Mouse (Mus musculus) midbrain, embryonic 13.5 days (tissue): ENCODE results near the gene 1700020D05Rik. TPM values are rescaled to one million over a fixed set of nuclear protein-coding genes. Genes with fewer than 3 reads are reported as not detected.

Source experiments
- ATAC-seq: fragments of 200-750 bp; cut with Nextera tagmentation; 2 replicates; pipeline ENCODE4 v1.8.0; 2017; ENCODE audit warnings: mild to moderate bottlenecking, moderate TSS enrichment, moderate library complexity
- H3K27ac ChIP-seq: fragments of 300-500 bp; sonication (generic); 2 replicates; pipeline ENCODE4 v1.5.1; 2015; ENCODE audit warnings: inconsistent platforms, mild to moderate bottlenecking, moderate library complexity
- H3K27me3 ChIP-seq: fragments of 300-500 bp; sonication (generic); 2 replicates; pipeline ENCODE4 v1.6.1; 2015; ENCODE audit warnings: mild to moderate bottlenecking, inconsistent platforms
- H3K36me3 ChIP-seq: fragments of 300-500 bp; sonication (generic); 2 replicates; pipeline ENCODE4 v1.6.1; 2015; ENCODE audit warnings: mild to moderate bottlenecking, inconsistent platforms
- H3K4me1 ChIP-seq: fragments of 300-500 bp; sonication (generic); replicated peaks from 2 replicates; pipeline ENCODE4 v1.6.1; 2015; ENCODE audit warnings: inconsistent platforms
- H3K4me2 ChIP-seq: fragments of 300-500 bp; sonication (generic); replicated peaks from 2 replicates; pipeline ENCODE4 v1.6.1; 2015; ENCODE audit warnings: moderate library complexity, mild to moderate bottlenecking, inconsistent platforms
- H3K4me3 ChIP-seq: fragments of 300-500 bp; sonication (generic); replicated peaks from 2 replicates; pipeline ENCODE4 v1.5.1; 2015; ENCODE audit warnings: mild to moderate bottlenecking, inconsistent platforms
- H3K9ac ChIP-seq: fragments of 300-500 bp; sonication (generic); replicated peaks from 2 replicates; pipeline ENCODE4 v1.6.1; 2015; ENCODE audit warnings: mild to moderate bottlenecking, inconsistent platforms
- H3K9me3 ChIP-seq: fragments of 300-500 bp; sonication (generic); 2 replicates; pipeline ENCODE4 v1.6.1; 2016; ENCODE audit warnings: mild to moderate bottlenecking, inconsistent platforms
- WGBS: fragments of 180-500 bp; shearing (Covaris S2); methylation state at CpG from one replicate; pipeline ENCODE4 v1.1.7; 2015; 5-methylcytosine and 5-hydroxymethylcytosine counted together
- polyA plus RNA-seq: library from polyadenylated mRNA; unstranded; fragments of >200 nt; fragmentation: Nextera tagmentation; extraction: Ambion mirVana; gene quantifications from 2 replicates; pipeline ENCODE4 v1.2.1, GENCODE M21; 2015

1700020D05Rik gene
- polyA plus RNA-seq, 1 experiment from 2014 or later = 0.26 TPM

DNA sequence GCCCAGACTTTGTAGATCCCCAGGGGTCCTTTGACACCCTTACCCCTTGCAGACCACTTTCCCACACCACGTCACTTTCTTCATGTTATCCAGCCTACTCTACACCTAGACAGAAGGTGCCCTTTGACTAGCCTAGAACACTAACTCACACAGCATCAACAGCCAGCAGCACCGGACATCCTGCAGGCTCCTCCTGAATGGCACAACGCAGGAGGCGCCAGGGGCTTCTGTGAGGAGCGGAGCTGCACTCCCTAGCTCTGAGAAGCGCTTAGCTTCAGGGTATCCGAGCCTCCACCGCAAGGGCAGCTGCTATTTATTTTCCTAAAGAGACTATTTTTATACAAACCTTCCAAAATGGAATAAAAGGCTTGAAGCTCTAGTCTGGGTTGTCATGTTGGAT is 48.0 kb downstream of the 1700020D05Rik start:
- ATAC-seq = no peak
- Histone ChIP-seq H3K36me3 (peaks cover 4% of the 10 kb centered on the region), H3K27me3 (peaks cover 27% of the 10 kb centered on the region), H3K4me2 (peak overlapping the region; percentile 99), H3K9me3 (no peaks in the 10 kb centered on the region), H3K4me1 (peaks cover 33% of the 10 kb centered on the region), H3K27ac (no peak overlapping the region), H3K9ac (peak overlapping the region; percentile 93), H3K4me3 (peak overlapping the region; percentile 79)
- 63% methylated on average over 8 of the region's 8 CpGs for WGBS

DNA sequence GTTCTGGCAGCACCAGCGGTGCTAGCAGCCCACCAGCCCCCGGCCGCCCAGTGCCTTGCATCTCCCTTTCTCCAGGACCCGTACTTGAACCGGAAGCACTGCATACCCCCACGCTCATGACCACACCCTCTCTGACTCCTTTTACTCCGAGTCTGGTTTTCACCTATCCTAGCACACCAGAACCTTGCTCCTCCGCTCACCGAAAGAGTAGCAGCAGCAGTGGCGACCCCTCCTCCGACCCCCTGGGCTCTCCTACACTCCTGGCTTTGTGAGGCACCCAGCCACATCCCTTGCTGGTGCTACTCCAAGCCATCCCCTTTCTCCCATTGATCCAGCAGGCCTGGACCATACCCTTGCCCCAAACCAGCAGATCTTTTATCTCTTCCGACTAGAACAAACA is 48.5 kb downstream of the 1700020D05Rik start:
- WGBS = 84% methylated on average over 12 of the region's 12 CpGs
- Histone ChIP-seq H3K36me3 (peaks cover 4% of the 10 kb centered on the region), H3K27me3 (peaks cover 33% of the 10 kb centered on the region), H3K27ac (no peak overlapping the region), H3K9me3 (no peaks in the 10 kb centered on the region), H3K4me1 (peaks cover 33% of the 10 kb centered on the region), H3K4me2 (peak overlapping the region; percentile 99), H3K9ac (peak overlapping the region; percentile 93), H3K4me3 (peak overlapping the region; percentile 79; the same call in 1 of the 2 replicates)
- no peak for ATAC-seq

Other genes with a start within 250 kb of the 1700020D05Rik start
- gene Pacs1, start 230.7 kb downstream of the 1700020D05Rik start, polyA plus RNA-seq = 31.5 and 32.0 TPM in 2 replicates
- gene Sf3b2, start 208.3 kb downstream of the 1700020D05Rik start, polyA plus RNA-seq = 399 and 419 TPM in 2 replicates
- gene Gal3st3, start 205.5 kb downstream of the 1700020D05Rik start, polyA plus RNA-seq = 29.3 and 33.6 TPM in 2 replicates
- not detected in 2 replicates for gene Catsper1, start 168.0 kb downstream of the 1700020D05Rik start, polyA plus RNA-seq
- gene Cst6, start 154.2 kb downstream of the 1700020D05Rik start, polyA plus RNA-seq = 4.5 and 5.8 TPM in 2 replicates
- gene Eif1ad, start 137.0 kb downstream of the 1700020D05Rik start, polyA plus RNA-seq = 63.7 and 64.0 TPM in 2 replicates
- gene Banf1, start 136.6 kb downstream of the 1700020D05Rik start, polyA plus RNA-seq = 366 and 375 TPM in 2 replicates
- gene Sart1, start 115.1 kb downstream of the 1700020D05Rik start, polyA plus RNA-seq = 74.3 and 78.8 TPM in 2 replicates
- 0.32 and 0.55 TPM in 2 replicates for gene Tsga10ip, start 101.3 kb downstream of the 1700020D05Rik start, polyA plus RNA-seq
- 303 and 313 TPM in 2 replicates for gene Drap1, start 78.8 kb downstream of the 1700020D05Rik start, polyA plus RNA-seq
- gene AI837181, start 78.6 kb downstream of the 1700020D05Rik start, polyA plus RNA-seq = 51.6 and 60.3 TPM in 2 replicates
- gene Fosl1, start 56.2 kb downstream of the 1700020D05Rik start, polyA plus RNA-seq = not detected in 2 replicates
- gene Ccdc85b, start 45.9 kb downstream of the 1700020D05Rik start, polyA plus RNA-seq = 6.9 and 9.7 TPM in 2 replicates
- gene Fibp, start 43.2 kb downstream of the 1700020D05Rik start, polyA plus RNA-seq = 183 and 192 TPM in 2 replicates
- gene Ctsw, start 35.3 kb downstream of the 1700020D05Rik start, polyA plus RNA-seq = 5.2 and 5.7 TPM in 2 replicates
- 31.8 and 33.4 TPM in 2 replicates for gene Efemp2, start 29.8 kb downstream of the 1700020D05Rik start, polyA plus RNA-seq
- gene Mus81, start 15.4 kb downstream of the 1700020D05Rik start, polyA plus RNA-seq = 52.1 and 53.2 TPM in 2 replicates
- gene Cfl1, start 13.3 kb downstream of the 1700020D05Rik start, polyA plus RNA-seq = 3,599 and 3,660 TPM in 2 replicates
- 70.4 and 73.6 TPM in 2 replicates for gene Snx32, start 6.8 kb upstream of the 1700020D05Rik start, polyA plus RNA-seq
- gene Ovol1, start 56.9 kb upstream of the 1700020D05Rik start, polyA plus RNA-seq = 0.14 TPM in 1 of 2 replicates, not detected in the other
- gene Ap5b1, start 64.2 kb upstream of the 1700020D05Rik start, polyA plus RNA-seq = 2.0 and 2.3 TPM in 2 replicates
- 91.3 and 98.9 TPM in 2 replicates for gene Rnaseh2c, start 98.1 kb upstream of the 1700020D05Rik start, polyA plus RNA-seq
- 82.3 and 89.3 TPM in 2 replicates for gene Kat5, start 106.5 kb upstream of the 1700020D05Rik start, polyA plus RNA-seq
- gene Rela, start 133.7 kb upstream of the 1700020D05Rik start, polyA plus RNA-seq = 30.9 and 35.4 TPM in 2 replicates
- gene Sipa1, start 159.9 kb upstream of the 1700020D05Rik start, polyA plus RNA-seq = 10.8 and 14.1 TPM in 2 replicates
- gene Map3k11, start 185.0 kb upstream of the 1700020D05Rik start, polyA plus RNA-seq = 11.4 and 15.1 TPM in 2 replicates
- 25.6 and 29.1 TPM in 2 replicates for gene Pcnx3, start 185.1 kb upstream of the 1700020D05Rik start, polyA plus RNA-seq
- 0.15 TPM in 1 of 2 replicates, not detected in the other for gene Kcnk7, start 200.6 kb upstream of the 1700020D05Rik start, polyA plus RNA-seq
- 8.9 and 10.5 TPM in 2 replicates for gene Ehbp1l1, start 222.5 kb upstream of the 1700020D05Rik start, polyA plus RNA-seq
- gene Fam89b, start 225.9 kb upstream of the 1700020D05Rik start, polyA plus RNA-seq = 179 and 197 TPM in 2 replicates
- gene Ltbp3, start 237.1 kb upstream of the 1700020D05Rik start, polyA plus RNA-seq = 7.1 and 9.5 TPM in 2 replicates